Mouse (Mus musculus) T-helper 1 cell (primary cell): ENCODE data around the gene Msh3.
"Not testable (repeated sequence)": the region's sequence is repeated elsewhere in the genome, so short reads cannot be mapped to it uniquely, and the experiment has no call there.

ENCODE experiments used
- in situ Hi-C: fragments of 300-600 bp; cut with MboI, MseI; formaldehyde crosslinking; loops from one replicate; pipeline ENCODE4 v1.15.1; 2025; ENCODE audit warnings: high pct_unique_total_duplicates

Gene Msh3

GRCm38 (mm10) chr13:92354456-92355271, at the start of gene Msh3, which contains the start of gene Dhfr:
Gene Msh3 (minus strand): TSS chr13:92355003.
Gene Dhfr (plus strand): TSS chr13:92354726.
- in situ Hi-C loops: loop anchor here (10.0 kb wide), 1 partner anchor 260 kb away; the partner anchor contains the start of gene Serinc5

GRCm38 (mm10) chr13:92403496-92403895, 48.7 kb upstream of the Msh3 start:
- in situ Hi-C loops: no loop called here

- in situ Hi-C loops: no loop called here
Measured at GRCm38 (mm10) chr13:92402063-92402462, 47.3 kb upstream of the Msh3 start.

GRCm38 (mm10) chr13:92398491-92399384, 43.9 kb upstream of the Msh3 start:
- in situ Hi-C loops: no loop called here

- in situ Hi-C loops: no loop called here
Measured at GRCm38 (mm10) chr13:92393047-92393661, 38.4 kb upstream of the Msh3 start.

GRCm38 (mm10) chr13:92387367-92387766, 32.6 kb upstream of the Msh3 start:
- in situ Hi-C loops: no loop called here

- in situ Hi-C loops: not testable (repeated sequence)
Measured at GRCm38 (mm10) chr13:92371466-92371865, 16.7 kb upstream of the Msh3 start.

- in situ Hi-C loops: no loop called here
Measured at GRCm38 (mm10) chr13:92370811-92371210, 16.0 kb upstream of the Msh3 start.

GRCm38 (mm10) chr13:92365312-92365711, 10.5 kb upstream of the Msh3 start:
- in situ Hi-C loops: no loop called here

GRCm38 (mm10) chr13:92361609-92362008, 6.8 kb upstream of the Msh3 start:
- in situ Hi-C loops: no loop called here

GRCm38 (mm10) chr13:92357644-92358043, 2.8 kb upstream of the Msh3 start:
- in situ Hi-C loops: loop anchor here (10.0 kb wide), 1 partner anchor 257 kb away; the partner anchor contains the start of gene Serinc5

- in situ Hi-C loops: loop anchor here (10.0 kb wide), 1 partner anchor 258 kb away; the partner anchor contains the start of gene Serinc5
Measured at GRCm38 (mm10) chr13:92356376-92356775, 1.6 kb upstream of the Msh3 start.

- in situ Hi-C loops: loop anchor here (10.0 kb wide), 1 partner anchor 260 kb away; the partner anchor contains the start of gene Serinc5
Measured at GRCm38 (mm10) chr13:92355272-92355643, 455 bp upstream of the Msh3 start.

GRCm38 (mm10) chr13:92353956-92354355, 847 bp downstream of the Msh3 start:
- in situ Hi-C loops: loop anchor here (10.0 kb wide), 1 partner anchor 261 kb away; the partner anchor contains the start of gene Serinc5

GRCm38 (mm10) chr13:92351100-92351499, 3.7 kb downstream of the Msh3 start:
- in situ Hi-C loops: loop anchor here (10.0 kb wide), 1 partner anchor 264 kb away; the partner anchor contains the start of gene Serinc5

- in situ Hi-C loops: loop anchor here (25.0 kb wide), 1 partner anchor 434 kb away; no protein-coding TSS in a partner anchor
Measured at GRCm38 (mm10) chr13:92346338-92346737, 8.5 kb downstream of the Msh3 start.

GRCm38 (mm10) chr13:92344033-92344432, 10.8 kb downstream of the Msh3 start:
- in situ Hi-C loops: loop anchor here (25.0 kb wide), 1 partner anchor 432 kb away; no protein-coding TSS in a partner anchor

GRCm38 (mm10) chr13:92339787-92340186, 15.0 kb downstream of the Msh3 start:
- in situ Hi-C loops: loop anchor here (25.0 kb wide), 1 partner anchor 427 kb away; no protein-coding TSS in a partner anchor

GRCm38 (mm10) chr13:92337773-92338462, 16.9 kb downstream of the Msh3 start:
- in situ Hi-C loops: loop anchor here (25.0 kb wide), 1 partner anchor 426 kb away; no protein-coding TSS in a partner anchor

GRCm38 (mm10) chr13:92336857-92337256, 17.9 kb downstream of the Msh3 start:
- in situ Hi-C loops: loop anchor here (25.0 kb wide), 1 partner anchor 425 kb away; no protein-coding TSS in a partner anchor
